Mouse (Mus musculus): Measurements from ENCODE around the gene Cib2.

DNA sequence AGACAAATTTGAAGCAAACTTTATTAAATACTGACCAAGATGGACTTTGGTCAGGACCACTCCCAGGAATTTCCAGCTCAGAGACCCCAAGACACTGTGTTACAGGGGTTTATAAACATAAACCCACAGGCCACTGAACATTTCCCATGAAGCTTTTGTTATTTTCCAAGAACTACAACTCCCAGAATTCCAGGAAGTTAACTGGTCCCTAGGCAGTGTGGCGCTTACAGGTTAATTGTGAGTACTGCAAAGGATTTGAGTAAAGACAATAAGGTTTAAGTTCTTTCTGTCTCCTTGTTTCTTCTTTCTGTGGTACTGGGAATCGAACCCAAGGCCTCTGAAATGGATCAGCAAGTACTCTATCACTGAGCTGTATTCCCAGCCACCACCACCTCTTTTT is 8.7 kb upstream of the Cib2 start:
- TF ChIP-seq POLR2A (IDR thresholded peaks at IDR 0.05; ENCODE audit: insufficient read depth, low read depth, low read length), result no peak
- TF ChIP-seq CTCF (IDR thresholded peaks at IDR 0.05), result no peak

All from heart, adult 2 months (tissue).